Comparison of ENCODE assay signal across 45 mouse cellular contexts in genomic region chr9:122872595-122872994, GRCm38 (mm10). TPM values are rescaled to one million over a fixed set of nuclear protein-coding genes. Genes with fewer than 3 reads are reported as not detected.
"Had no signal": no experiment of that assay in that cellular context is flagged by ENCODE, and none has a peak within 500 bp of the region (broad histone marks: within the 10 kb centered on the region; RNA-seq: fewer than 3 reads in every experiment).

No protein-coding gene starts in this region.

- H3K4me3 ChIP-seq: heart, adult 2 months; heart, embryonic 10.5 days; heart, embryonic 12.5 days; heart, embryonic 13.5 days; heart, embryonic 15.5 days; hindbrain, embryonic 10.5 days; hindbrain, embryonic 12.5 days; hindbrain, embryonic 13.5 days; hindbrain, embryonic 15.5 days; intestine, embryonic 15.5 days; kidney, embryonic 15.5 days; layer of hippocampus, adult 2 months had no signal

- H3K9ac ChIP-seq: heart, embryonic 12.5 days; heart, embryonic 13.5 days; heart, embryonic 15.5 days; hindbrain, embryonic 12.5 days; hindbrain, embryonic 13.5 days; hindbrain, embryonic 14.5 days; hindbrain, embryonic 15.5 days; intestine, embryonic 15.5 days; kidney, embryonic 15.5 days had no signal

- H3K27me3 ChIP-seq: heart, embryonic 13.5 days; heart, embryonic 15.5 days; hindbrain, embryonic 12.5 days; hindbrain, embryonic 15.5 days; intestine, embryonic 15.5 days; kidney, embryonic 15.5 days had no signal

- ATAC-seq: hindbrain, embryonic 16.5 days; hindbrain, postnatal 0 days; inflammation-experienced regulatory T-cells, adult 6 months; intestine, embryonic 15.5 days; intestine, embryonic 16.5 days; intestine, postnatal 0 days had no signal

- H3K27ac ChIP-seq: heart, adult 2 months; heart, embryonic 10.5 days; heart, embryonic 13.5 days; heart, embryonic 15.5 days; hindbrain, embryonic 10.5 days; hindbrain, embryonic 12.5 days; hindbrain, embryonic 13.5 days; hindbrain, embryonic 14.5 days; hindbrain, embryonic 15.5 days; hindbrain, postnatal 0 days; intestine, embryonic 15.5 days; kidney, embryonic 15.5 days; kidney, postnatal 0 days; layer of hippocampus, adult 2 months had no signal

- H3K4me1 ChIP-seq: heart, embryonic 10.5 days; heart, embryonic 12.5 days; heart, embryonic 13.5 days; heart, embryonic 15.5 days; hindbrain, embryonic 10.5 days; hindbrain, embryonic 12.5 days; hindbrain, embryonic 13.5 days; hindbrain, embryonic 15.5 days; intestine, embryonic 15.5 days; kidney, embryonic 15.5 days had no signal

- H3K9me3 ChIP-seq: heart, embryonic 10.5 days; hindbrain, embryonic 10.5 days; hindbrain, embryonic 12.5 days; hindbrain, embryonic 13.5 days; hindbrain, embryonic 15.5 days; intestine, embryonic 15.5 days; kidney, embryonic 15.5 days had no signal

- H3K4me2 ChIP-seq: heart, embryonic 11.5 days; heart, embryonic 12.5 days; heart, embryonic 13.5 days; heart, embryonic 15.5 days; hindbrain, embryonic 12.5 days; hindbrain, embryonic 13.5 days; hindbrain, embryonic 14.5 days; hindbrain, embryonic 15.5 days; intestine, embryonic 15.5 days; kidney, embryonic 15.5 days had no signal

- H3K36me3 ChIP-seq: heart, embryonic 10.5 days; heart, embryonic 12.5 days; heart, embryonic 13.5 days; heart, embryonic 15.5 days; hindbrain, embryonic 10.5 days; hindbrain, embryonic 12.5 days; hindbrain, embryonic 13.5 days; hindbrain, embryonic 15.5 days; intestine, embryonic 15.5 days; kidney, embryonic 15.5 days had no signal

- DNase-seq: heart, adult 18-20 months; heart, adult 2 months; heart, postnatal 10 days; heart, postnatal 14 days; heart, postnatal 36 days; heart, postnatal 4 days; kidney, adult 8-10 months; kidney, postnatal 10 days; kidney, postnatal 14 days; kidney, postnatal 25 days; kidney, postnatal 36 days; kidney, postnatal 4 days; layer of hippocampus, adult 9-11 months; layer of hippocampus, postnatal 36 days had no signal

RNA-seq across cellular contexts. Expression of gene Gm35549, which starts 28.8 kb away (rescaled TPM):
- total RNA-seq: heart, adult 18-20 months; heart, adult 2 months; heart, adult 8-10 months; heart, postnatal 10 days; heart, postnatal 14 days; heart, postnatal 25 days; heart, postnatal 36 days; heart, postnatal 4 days; hematopoietic stem cell, adult 5-6 weeks; hindbrain, postnatal 0 days; layer of hippocampus, adult 18-20 months; layer of hippocampus, adult 2 months; layer of hippocampus, adult 8-10 months; layer of hippocampus, postnatal 10 days; layer of hippocampus, postnatal 14 days; layer of hippocampus, postnatal 25 days; layer of hippocampus, postnatal 36 days; left cerebral cortex, adult 18-20 months had no signal
- polyA plus RNA-seq: heart, adult 2 months; heart, embryonic 10.5 days; heart, embryonic 12.5 days; heart, embryonic 13.5 days; heart, embryonic 14.5 days; heart, embryonic 16.5 days; hindbrain, embryonic 10.5 days; hindbrain, postnatal 0 days; intestine, embryonic 15.5 days; intestine, embryonic 16.5 days; intestine, postnatal 0 days; large intestine, adult 2 months had no signal

RNA-seq across cellular contexts. Expression of gene Zfp105, which starts 50.3 kb away (rescaled TPM):
- total RNA-seq: hematopoietic stem cell, adult 5-6 weeks had no signal
- polyA plus RNA-seq: inflammation-experienced regulatory T-cells, adult 6 months had no signal
